Mouse (Mus musculus): ENCODE data around the gene Zfr2. TPM values are rescaled to one million over a fixed set of nuclear protein-coding genes. Genes with fewer than 3 reads are reported as not detected.
A peak's percentile ranks its signal among the peaks of the same experiment; 100 is the strongest.

The Zfr2 gene
- polyA plus RNA-seq, 1 experiment from 2014 or later = 4.6 TPM

DNA sequence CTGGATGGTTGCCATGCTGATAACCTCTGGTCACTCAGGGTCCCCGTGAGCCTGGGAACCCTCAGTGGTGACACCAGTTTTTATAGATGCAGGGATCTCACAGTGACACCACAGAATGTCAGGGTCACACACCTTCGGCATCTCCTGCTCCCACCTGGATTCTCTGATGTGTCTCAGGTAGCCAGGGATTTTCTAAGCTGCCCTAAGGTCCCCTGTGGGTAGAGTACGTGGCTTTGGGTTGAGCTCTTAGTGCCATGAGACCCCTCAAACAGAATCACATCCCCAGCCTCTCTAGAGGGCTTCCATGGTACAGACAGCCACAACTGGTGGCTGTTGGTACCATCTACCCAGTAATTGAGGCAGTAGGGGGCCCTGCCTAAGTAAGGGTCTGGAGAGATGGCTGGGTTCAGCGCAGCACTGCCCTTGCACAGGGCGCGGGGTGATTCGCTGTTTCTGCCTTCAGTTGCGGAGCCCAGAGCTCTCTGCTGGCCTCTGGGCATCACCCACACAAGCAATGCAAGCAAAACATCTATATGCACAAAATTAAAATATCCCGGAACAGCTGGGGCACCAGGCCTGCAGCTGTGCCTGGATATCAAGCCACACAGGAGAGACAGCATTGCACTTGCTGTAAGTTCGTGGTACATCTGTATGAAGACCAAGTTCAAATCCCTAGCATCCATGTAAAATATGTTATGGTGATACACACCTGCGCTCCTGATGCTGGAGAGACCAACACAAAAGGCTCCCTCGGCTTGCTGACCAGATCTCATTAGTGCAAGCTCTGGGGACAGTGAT, 3.7 kb downstream of the Zfr2 start:
- Histone ChIP-seq H3K9me3 (no peaks in the 10 kb centered on the region), H3K36me3 (replicated peaks) (no peaks in the 10 kb centered on the region), H3K27ac (replicated peaks) (no peak overlapping the region), H3K4me3 (no peak overlapping the region), H3K27me3 (replicated peaks; ENCODE audit: low read depth, poor library complexity, severe bottlenecking) (peaks cover 74% of the 10 kb centered on the region), H3K4me1 (peaks cover 42% of the 10 kb centered on the region)
- 87% methylated on average over 12 of the region's 12 CpGs for WGBS
- no peak for DNase-seq (ENCODE audit: low spot score)

DNA sequence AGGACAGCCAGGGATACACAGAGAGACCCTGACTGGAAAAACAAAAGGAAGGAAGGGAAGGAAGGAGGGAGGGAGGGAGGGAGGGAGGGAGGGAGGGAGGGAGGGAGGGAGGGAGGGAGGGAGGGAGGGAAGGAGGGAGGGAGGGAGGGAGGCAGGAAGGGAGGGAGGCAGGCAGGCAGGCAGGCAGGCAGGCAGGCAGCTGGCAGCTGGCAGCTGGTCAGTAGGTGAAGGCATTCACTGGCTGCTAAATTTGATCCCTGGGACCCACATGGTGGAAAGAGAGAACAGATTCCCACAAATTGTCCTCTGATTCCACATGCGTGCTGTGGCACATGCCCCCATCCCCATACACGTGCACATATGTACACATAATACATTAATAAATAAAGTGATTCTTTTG, 5.7 kb downstream of the Zfr2 start:
- Histone ChIP-seq H3K27me3 (replicated peaks; ENCODE audit: low read depth, poor library complexity, severe bottlenecking) (peaks cover 80% of the 10 kb centered on the region), H3K4me3 (no peak overlapping the region), H3K9me3 (no peaks in the 10 kb centered on the region), H3K27ac (replicated peaks) (no peak overlapping the region), H3K4me1 (peaks cover 31% of the 10 kb centered on the region), H3K36me3 (replicated peaks) (no peaks in the 10 kb centered on the region)
- DNase-seq (ENCODE audit: low spot score) = no peak
- WGBS = 89% methylated on average over 2 of the region's 2 CpGs

DNA sequence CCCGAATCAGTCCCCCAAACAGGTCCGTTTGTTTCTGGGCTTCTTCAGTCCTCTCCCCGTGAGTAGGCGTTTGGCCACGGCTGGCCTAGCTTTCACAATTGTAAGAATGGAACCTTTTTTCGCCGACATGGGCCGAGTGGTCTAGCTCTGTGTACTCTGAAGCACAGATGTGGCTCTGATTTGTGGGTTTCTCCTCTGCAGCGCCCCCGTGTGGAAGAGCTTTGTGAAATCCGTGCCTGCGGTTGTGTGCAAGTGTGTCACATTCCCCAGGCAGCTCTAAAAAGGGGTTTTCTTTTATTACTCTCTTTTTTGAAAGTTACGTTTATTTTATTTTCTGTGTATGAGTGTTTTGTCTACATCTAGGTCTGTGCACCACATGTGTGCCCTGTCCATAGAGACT, 7.9 kb downstream of the Zfr2 start:
- 22% methylated on average over 13 of the region's 13 CpGs for WGBS

DNA sequence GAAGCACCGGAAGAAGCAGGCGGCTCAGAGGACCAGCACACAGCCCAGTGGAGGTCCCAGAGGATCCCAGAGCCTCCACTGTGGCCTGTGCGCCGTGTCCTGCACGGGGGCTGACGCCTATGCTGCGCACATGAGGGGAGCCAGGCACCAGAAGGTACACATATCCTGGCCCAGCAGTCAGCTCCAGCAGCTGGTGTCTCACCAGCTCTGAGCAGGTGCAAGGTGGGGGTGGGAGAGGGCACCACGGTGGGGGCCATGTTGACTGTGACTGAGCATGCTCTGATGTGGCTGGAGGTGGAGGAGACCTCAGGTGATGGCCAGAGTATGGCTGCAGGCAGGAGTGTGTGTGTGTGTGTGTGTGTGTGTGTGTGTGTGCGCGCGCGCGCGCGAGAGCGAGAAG, 9.1 kb downstream of the Zfr2 start:
- WGBS = 89% methylated on average over 16 of the region's 16 CpGs
- Histone ChIP-seq H3K4me3 (no peak overlapping the region), H3K27me3 (replicated peaks; ENCODE audit: low read depth, poor library complexity, severe bottlenecking) (peaks cover 79% of the 10 kb centered on the region), H3K4me1 (peaks cover 55% of the 10 kb centered on the region), H3K9me3 (no peaks in the 10 kb centered on the region), H3K27ac (replicated peaks) (no peak overlapping the region), H3K36me3 (replicated peaks) (no peaks in the 10 kb centered on the region)
- DNase-seq (ENCODE audit: low spot score) = no peak

More for the DNA sequence above, 7.9 kb downstream of the Zfr2 start:
- Histone ChIP-seq H3K4me1 (peaks cover 47% of the 10 kb centered on the region), H3K36me3 (replicated peaks) (no peaks in the 10 kb centered on the region), H3K4me3 (no peak overlapping the region), H3K27me3 (replicated peaks; ENCODE audit: low read depth, poor library complexity, severe bottlenecking) (peaks cover 84% of the 10 kb centered on the region), H3K27ac (replicated peaks) (no peak overlapping the region), H3K9me3 (no peaks in the 10 kb centered on the region)
- DNase-seq (ENCODE audit: low spot score) = peak; percentile 79

DNA sequence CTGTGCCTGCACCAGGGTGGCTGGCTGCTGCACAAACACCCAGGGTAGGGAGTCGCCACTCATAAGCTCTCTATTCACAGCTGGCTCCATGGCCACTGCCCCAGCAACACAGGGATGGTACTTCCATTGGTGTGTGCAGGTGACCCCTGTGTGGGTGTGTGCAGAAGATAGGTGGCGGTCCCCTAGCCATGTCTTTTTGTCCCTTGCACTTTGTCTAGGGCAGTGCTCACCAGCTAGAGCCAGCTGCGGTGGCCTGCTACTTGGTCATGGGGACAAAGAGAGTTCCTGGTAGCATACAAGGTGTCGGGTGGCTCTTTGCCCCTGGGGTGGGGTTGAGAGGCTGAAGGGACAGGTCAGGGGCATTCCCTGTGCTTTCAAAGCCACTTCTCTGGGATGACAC, 11.2 kb downstream of the Zfr2 start:
- peaks cover 46% of the 10 kb centered on the region for H3K4me1 ChIP-seq
- 72% methylated on average over 4 of the region's 4 CpGs for WGBS
- H3K27me3 ChIP-seq (replicated peaks; ENCODE audit: low read depth, poor library complexity, severe bottlenecking) = peaks cover 72% of the 10 kb centered on the region
- no peak for DNase-seq (ENCODE audit: low spot score)
- H3K9me3 ChIP-seq = no peaks in the 10 kb centered on the region
- no peak overlapping the region for H3K4me3 ChIP-seq
- no peak overlapping the region for H3K27ac ChIP-seq (replicated peaks)
- H3K36me3 ChIP-seq (replicated peaks) = no peaks in the 10 kb centered on the region

DNA sequence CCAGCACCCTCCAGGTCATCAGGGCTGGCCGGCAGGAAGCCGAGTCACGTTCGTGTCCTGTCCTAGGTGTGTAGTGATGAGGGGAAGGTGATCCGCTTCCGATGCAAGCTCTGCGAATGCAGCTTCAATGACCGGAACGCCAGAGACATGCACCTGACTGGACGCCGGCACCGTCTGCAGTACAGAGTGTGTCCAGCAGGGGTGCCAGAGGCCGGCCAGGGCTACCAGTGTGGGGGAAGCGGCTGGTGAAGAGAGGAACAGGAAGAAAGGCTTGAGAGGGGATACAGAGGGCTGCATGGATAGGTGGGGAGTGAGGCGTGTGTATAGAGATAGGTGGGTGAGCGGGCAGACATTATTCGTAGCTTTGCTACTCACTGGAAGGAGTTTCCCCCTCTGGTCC, 11.6 kb downstream of the Zfr2 start:
- Histone ChIP-seq H3K4me1 (peaks cover 46% of the 10 kb centered on the region), H3K27me3 (replicated peaks; ENCODE audit: low read depth, poor library complexity, severe bottlenecking) (peaks cover 69% of the 10 kb centered on the region), H3K4me3 (no peak overlapping the region), H3K27ac (replicated peaks) (no peak overlapping the region; the same call in 1 of the 2 replicates), H3K9me3 (no peaks in the 10 kb centered on the region), H3K36me3 (replicated peaks) (no peaks in the 10 kb centered on the region)
- 9% methylated on average over 17 of the region's 17 CpGs for WGBS
- DNase-seq (ENCODE audit: low spot score) = peak; percentile 88

DNA sequence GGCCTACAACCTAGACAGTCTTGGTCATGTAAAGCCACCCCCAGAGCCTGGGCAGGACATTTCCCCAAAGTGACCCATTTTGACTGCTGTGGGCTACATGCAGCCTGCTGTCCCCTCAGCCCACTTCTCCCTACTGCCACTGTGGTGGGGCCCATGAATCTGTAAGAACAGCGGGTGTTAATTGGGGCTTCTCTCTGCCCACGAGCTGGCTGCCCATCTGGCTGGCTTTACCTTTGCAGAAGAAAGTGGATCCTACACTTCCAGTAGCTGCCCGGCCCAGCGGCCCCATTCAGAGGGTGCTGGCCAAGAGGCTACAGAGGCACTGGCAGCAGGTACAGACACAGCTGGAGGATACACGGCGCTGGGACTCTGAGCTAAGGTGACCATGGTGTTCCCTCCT, 12.2 kb downstream of the Zfr2 start:
- no peak overlapping the region; the same call in 1 of the 2 replicates for H3K27ac ChIP-seq (replicated peaks)
- no peaks in the 10 kb centered on the region for H3K36me3 ChIP-seq (replicated peaks)
- WGBS = 85% methylated on average over 6 of the region's 6 CpGs
- peaks cover 63% of the 10 kb centered on the region for H3K27me3 ChIP-seq (replicated peaks; ENCODE audit: low read depth, poor library complexity, severe bottlenecking)
- H3K9me3 ChIP-seq = no peaks in the 10 kb centered on the region
- H3K4me3 ChIP-seq = no peak overlapping the region
- H3K4me1 ChIP-seq = peaks cover 46% of the 10 kb centered on the region
- no peak for DNase-seq (ENCODE audit: low spot score)

DNA sequence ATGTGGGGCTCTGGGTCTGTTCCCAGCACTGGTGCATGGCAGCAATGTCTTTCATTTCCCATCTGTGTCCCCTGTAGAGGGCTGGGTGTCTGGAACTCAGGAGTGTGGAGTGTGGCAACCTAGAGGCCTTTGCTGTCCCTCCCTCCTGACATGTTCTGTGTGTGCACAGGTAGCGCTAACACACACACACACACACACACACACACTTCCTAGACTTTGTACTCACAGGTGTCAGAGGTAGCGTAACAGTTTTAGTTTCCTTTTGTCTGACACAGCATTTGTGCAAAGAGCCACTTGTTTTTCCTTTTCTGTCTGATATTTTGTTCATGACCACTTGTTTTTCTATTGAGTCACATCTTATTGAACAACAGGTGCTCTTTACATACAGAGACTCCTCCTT, 14.8 kb downstream of the Zfr2 start:
- peaks cover 63% of the 10 kb centered on the region for H3K27me3 ChIP-seq (replicated peaks; ENCODE audit: low read depth, poor library complexity, severe bottlenecking)
- H3K27ac ChIP-seq (replicated peaks) = no peak overlapping the region
- peaks cover 56% of the 10 kb centered on the region for H3K4me1 ChIP-seq
- no peak for DNase-seq (ENCODE audit: low spot score)
- H3K36me3 ChIP-seq (replicated peaks) = no peaks in the 10 kb centered on the region
- 80% methylated on average over 2 of the region's 2 CpGs for WGBS
- H3K9me3 ChIP-seq = no peaks in the 10 kb centered on the region
- no peak overlapping the region for H3K4me3 ChIP-seq

DNA sequence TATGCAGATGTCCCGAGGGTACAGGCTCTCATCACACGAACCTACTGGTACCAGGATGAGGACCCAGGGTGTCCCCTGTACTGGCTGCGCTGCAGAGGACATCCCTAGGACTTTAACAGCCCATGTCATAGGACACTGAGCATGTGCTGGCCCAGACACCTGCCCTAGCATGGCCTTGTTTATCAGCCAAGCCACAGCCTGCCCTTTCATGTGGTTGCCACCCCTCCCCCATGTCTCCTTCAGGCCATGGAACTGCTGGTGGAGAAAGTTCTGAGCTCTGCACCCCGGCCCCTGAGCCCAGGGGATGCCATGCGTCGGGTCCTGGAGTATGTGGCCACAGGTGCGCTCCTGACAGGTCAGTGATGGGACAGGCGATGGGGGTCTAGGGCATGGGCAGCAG, 16.5 kb downstream of the Zfr2 start:
- Histone ChIP-seq H3K27me3 (replicated peaks; ENCODE audit: low read depth, poor library complexity, severe bottlenecking) (peaks cover 64% of the 10 kb centered on the region), H3K9me3 (no peaks in the 10 kb centered on the region), H3K4me1 (peaks cover 58% of the 10 kb centered on the region), H3K4me3 (no peak overlapping the region), H3K36me3 (replicated peaks) (no peaks in the 10 kb centered on the region), H3K27ac (replicated peaks) (no peak overlapping the region)
- no peak for DNase-seq (ENCODE audit: low spot score)
- 85% methylated on average over 8 of the region's 8 CpGs for WGBS

DNA sequence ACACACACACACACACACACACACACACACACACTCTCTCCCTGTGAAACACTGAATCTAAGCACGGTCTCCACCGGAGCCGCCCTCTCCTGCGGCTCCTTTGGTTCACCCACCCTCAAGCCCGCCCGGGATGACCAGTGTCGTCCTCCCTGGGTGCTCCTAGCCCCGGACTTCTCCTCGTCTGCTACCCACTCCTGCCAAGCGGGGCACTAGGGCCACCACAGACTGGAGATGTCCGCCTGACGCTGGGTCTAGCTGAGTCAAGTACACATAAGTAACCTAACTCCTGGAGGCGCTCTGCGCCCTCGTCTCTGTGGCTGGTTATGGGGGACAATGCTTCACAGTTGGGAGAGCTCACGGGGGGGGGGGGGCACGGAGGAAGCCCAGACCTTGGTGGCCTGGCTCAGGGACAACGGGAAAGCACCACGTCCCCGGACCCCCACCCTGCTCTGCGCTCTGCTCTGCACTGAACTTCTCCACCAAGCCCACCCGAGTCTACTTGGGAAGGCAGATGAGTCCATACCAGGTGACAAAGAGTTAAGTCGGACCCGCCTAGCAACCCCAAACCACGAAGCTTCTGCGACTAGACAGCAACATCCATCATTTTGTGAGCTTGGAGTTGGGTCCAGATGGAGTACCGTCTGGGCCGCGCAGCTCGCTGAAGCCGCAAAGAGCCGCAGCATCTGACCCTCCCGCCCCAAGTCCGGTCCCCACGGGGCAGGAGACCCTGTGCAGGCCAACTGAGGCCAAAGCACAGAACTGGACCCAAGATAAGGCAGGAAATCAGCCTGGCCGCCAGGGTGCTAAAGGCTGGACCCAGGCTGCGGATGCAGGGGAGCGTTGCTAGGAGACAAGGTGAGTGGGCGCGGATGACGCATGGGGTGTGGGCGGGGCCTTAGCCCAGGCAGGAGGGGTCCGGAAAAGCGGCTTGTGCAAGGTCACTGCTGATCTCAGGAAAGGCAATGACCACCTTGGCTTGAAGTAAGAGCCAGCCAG, 19.8 kb downstream of the Zfr2 start, which contains the start of gene Matk:
TSS of gene Matk (plus strand) at position 512 of the 996 bp plus-strand sequence.
- Histone ChIP-seq H3K4me3 (peak within 1 kb of the TSS; percentile 47), H3K9me3 (no peaks in the 10 kb centered on the region), H3K27me3 (replicated peaks; ENCODE audit: low read depth, poor library complexity, severe bottlenecking) (peaks cover 89% of the 10 kb centered on the region), H3K27ac (replicated peaks) (no peak within 1 kb of the TSS), H3K4me1 (peaks cover 43% of the 10 kb centered on the region), H3K36me3 (replicated peaks) (no peaks in the 10 kb centered on the region)
- 9% methylated on average over 44 of the region's 44 CpGs for WGBS
- peak; percentile 83 for DNase-seq (ENCODE audit: low spot score)

DNA sequence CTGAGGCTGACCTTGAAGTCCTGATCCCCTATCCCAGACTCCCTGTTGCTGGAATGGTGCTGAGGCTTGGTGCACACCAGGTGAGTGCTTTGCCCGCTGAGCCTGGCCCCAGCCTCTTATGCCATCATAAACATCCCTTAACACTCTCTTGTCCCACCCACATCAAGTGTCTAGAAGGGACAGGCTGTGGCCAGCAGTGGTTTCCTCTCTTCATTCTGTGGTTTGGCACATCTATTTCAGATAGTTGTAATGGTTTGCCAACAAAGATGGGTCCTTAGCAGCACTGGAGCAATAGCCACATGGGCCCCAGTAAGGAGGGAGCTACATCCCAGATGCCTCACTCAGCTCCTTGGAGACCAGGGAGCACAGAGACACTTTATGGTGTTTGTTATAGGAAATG, 21.9 kb downstream of the Zfr2 start:
- 62% methylated on average over 1 of the region's 1 CpGs for WGBS
- peaks cover 98% of the 10 kb centered on the region for H3K27me3 ChIP-seq (replicated peaks; ENCODE audit: low read depth, poor library complexity, severe bottlenecking)

DNA sequence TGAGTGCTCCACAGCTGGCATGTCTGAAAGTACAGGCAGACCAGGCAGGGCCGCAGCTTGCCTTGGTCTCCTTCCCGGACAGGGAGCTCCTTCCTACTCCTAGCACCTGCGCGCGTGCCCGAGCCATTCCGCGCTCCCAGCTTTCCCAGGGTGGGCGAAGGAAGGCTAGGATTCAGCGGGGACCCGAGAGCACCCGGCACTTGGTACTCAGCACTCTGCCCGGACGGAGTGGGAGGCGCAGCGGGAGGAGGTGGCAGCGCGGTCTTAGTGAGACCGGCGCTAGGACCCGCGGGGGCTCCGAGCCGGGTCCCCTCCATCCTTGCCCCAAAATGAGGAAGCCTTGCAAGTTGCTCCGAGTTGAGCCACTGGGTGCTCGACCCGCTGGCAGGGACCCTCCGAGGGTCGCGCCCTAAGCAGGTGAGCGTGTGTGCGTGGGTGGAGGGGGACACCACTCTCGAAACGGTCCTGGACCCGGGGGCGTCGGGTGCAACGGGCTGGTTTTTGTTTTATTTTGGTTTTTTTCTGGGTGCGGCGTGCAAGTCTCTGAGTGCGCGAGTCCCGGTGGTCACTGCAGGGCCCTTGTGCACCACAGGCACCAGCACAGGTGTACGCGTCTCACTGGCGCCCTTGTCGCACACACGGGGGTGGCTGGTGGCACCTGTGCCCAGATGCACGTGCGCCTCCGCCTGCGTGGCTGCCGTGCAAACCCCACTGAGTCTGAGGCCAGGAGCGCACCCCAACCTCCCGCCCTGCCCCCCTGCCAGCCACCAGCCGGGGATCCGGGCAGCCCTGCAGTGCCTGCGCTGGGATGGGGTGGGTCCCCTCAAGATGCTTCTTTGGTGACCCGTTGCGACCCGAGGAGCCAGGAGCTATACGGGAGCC, 24.4 kb downstream of the Zfr2 start:
- H3K27ac ChIP-seq (replicated peaks) = peak overlapping the region; percentile 48; the same call in 1 of the 2 replicates
- peak overlapping the region; percentile 62 for H3K4me3 ChIP-seq
- WGBS = 3% methylated on average over 62 of the region's 62 CpGs
- H3K4me1 ChIP-seq = peaks cover 37% of the 10 kb centered on the region
- H3K9me3 ChIP-seq = no peaks in the 10 kb centered on the region
- H3K27me3 ChIP-seq (replicated peaks; ENCODE audit: low read depth, poor library complexity, severe bottlenecking) = peaks cover 89% of the 10 kb centered on the region
- peaks cover 18% of the 10 kb centered on the region for H3K36me3 ChIP-seq (replicated peaks)
- DNase-seq (ENCODE audit: low spot score) = peak; percentile 64

More for the DNA sequence above, 21.9 kb downstream of the Zfr2 start:
- H3K4me3 ChIP-seq = no peak overlapping the region
- DNase-seq (ENCODE audit: low spot score) = no peak
- peaks cover 49% of the 10 kb centered on the region for H3K4me1 ChIP-seq
- H3K27ac ChIP-seq (replicated peaks) = no peak overlapping the region
- H3K36me3 ChIP-seq (replicated peaks) = no peaks in the 10 kb centered on the region
- H3K9me3 ChIP-seq = no peaks in the 10 kb centered on the region

All from embryonic facial prominence, embryonic 10.5 days (tissue).